Mouse (Mus musculus): ENCODE measurements at regions not wholly inside any gene's neighbourhood (a gene's known extent, or its start where the extent isn't known, plus 50 kb on each side); places are given as distances from the start of the nearest gene placed in this dataset.
A peak's percentile ranks its signal among the peaks of the same experiment; 100 is the strongest.

- Histone ChIP-seq H3K4me2 (replicated peaks; ENCODE audit: low read depth, low read length, severe bottlenecking) (no peak overlapping the region), H3K36me3 (ENCODE audit: control insufficient read depth, insufficient read depth, low read length) (no peaks in the 10 kb centered on the region), H3K9ac (ENCODE audit: low read depth, low read length, severe bottlenecking) (no peak overlapping the region), H3K4me1 (ENCODE audit: control insufficient read depth, insufficient read depth, low read length) (no peaks in the 10 kb centered on the region), H3K27me3 (ENCODE audit: control insufficient read depth, insufficient read depth, low read length) (no peaks in the 10 kb centered on the region), H3K27ac (replicated peaks; ENCODE audit: low read depth, low read length) (no peak overlapping the region), H3K9me3 (ENCODE audit: control insufficient read depth, low read length) (no peaks in the 10 kb centered on the region), H3K4me3 (replicated peaks; ENCODE audit: low read length) (no peak overlapping the region)
- ATAC-seq (ENCODE audit: low FRiP score, low read depth) (no peak), DNase-seq (ENCODE audit: low spot score) (peak; percentile 30)
- 66% methylated on average over 8 of the region's 8 CpGs for WGBS
- no peak for TF ChIP-seq POLR2A (IDR thresholded peaks at IDR 0.05; ENCODE audit: borderline replicate concordance, extremely low read depth, insufficient read depth, insufficient read length)
Measured at GRCm38 (mm10) chr10:99926327-99926954, 89.0 kb upstream of the Kitl start.

GRCm38 (mm10) chr10:99924541-99924940 is 90.9 kb upstream of the Kitl start:
- Histone ChIP-seq H3K4me2 (replicated peaks; ENCODE audit: low read depth, low read length, severe bottlenecking) (no peak overlapping the region), H3K27me3 (ENCODE audit: control insufficient read depth, insufficient read depth, low read length) (no peaks in the 10 kb centered on the region), H3K36me3 (ENCODE audit: control insufficient read depth, insufficient read depth, low read length) (no peaks in the 10 kb centered on the region), H3K4me3 (replicated peaks; ENCODE audit: low read length) (no peak overlapping the region), H3K9ac (ENCODE audit: low read depth, low read length, severe bottlenecking) (no peak overlapping the region), H3K27ac (replicated peaks; ENCODE audit: low read depth, low read length) (no peak overlapping the region), H3K4me1 (ENCODE audit: control insufficient read depth, insufficient read depth, low read length) (no peaks in the 10 kb centered on the region), H3K9me3 (ENCODE audit: control insufficient read depth, low read length) (no peaks in the 10 kb centered on the region)
- no peak for TF ChIP-seq POLR2A (IDR thresholded peaks at IDR 0.05; ENCODE audit: borderline replicate concordance, extremely low read depth, insufficient read depth, insufficient read length)
- no peak for ATAC-seq (ENCODE audit: low FRiP score, low read depth)
- WGBS, result 60% methylated on average over 3 of the region's 3 CpGs
- DNase-seq (ENCODE audit: low spot score), result peak; percentile 54

- no peaks in the 10 kb centered on the region for H3K4me1 ChIP-seq (ENCODE audit: control insufficient read depth, insufficient read depth, low read length)
- H3K27me3 ChIP-seq (ENCODE audit: control insufficient read depth, insufficient read depth, low read length), result no peaks in the 10 kb centered on the region
- no peak overlapping the region for H3K9ac ChIP-seq (ENCODE audit: low read depth, low read length, severe bottlenecking)
- ATAC-seq (ENCODE audit: low FRiP score, low read depth), result no peak
- WGBS, result 87% methylated on average over 2 of the region's 2 CpGs
- no peak overlapping the region for H3K27ac ChIP-seq (replicated peaks; ENCODE audit: low read depth, low read length)
- no peak overlapping the region for H3K4me3 ChIP-seq (replicated peaks; ENCODE audit: low read length)
- H3K36me3 ChIP-seq (ENCODE audit: control insufficient read depth, insufficient read depth, low read length), result no peaks in the 10 kb centered on the region
- no peak for TF ChIP-seq POLR2A (IDR thresholded peaks at IDR 0.05; ENCODE audit: borderline replicate concordance, extremely low read depth, insufficient read depth, insufficient read length)
- H3K9me3 ChIP-seq (ENCODE audit: control insufficient read depth, low read length), result no peaks in the 10 kb centered on the region
- no peak overlapping the region for H3K4me2 ChIP-seq (replicated peaks; ENCODE audit: low read depth, low read length, severe bottlenecking)
- no peak for DNase-seq (ENCODE audit: low spot score)
Measured at GRCm38 (mm10) chr10:99919925-99920324, 95.5 kb upstream of the Kitl start.

GRCm38 (mm10) chr10:99918567-99919320 is 96.7 kb upstream of the Kitl start:
- Histone ChIP-seq H3K9me3 (ENCODE audit: control insufficient read depth, low read length) (no peaks in the 10 kb centered on the region), H3K9ac (ENCODE audit: low read depth, low read length, severe bottlenecking) (no peak overlapping the region), H3K27ac (replicated peaks; ENCODE audit: low read depth, low read length) (no peak overlapping the region), H3K4me3 (replicated peaks; ENCODE audit: low read length) (no peak overlapping the region), H3K4me2 (replicated peaks; ENCODE audit: low read depth, low read length, severe bottlenecking) (no peak overlapping the region), H3K27me3 (ENCODE audit: control insufficient read depth, insufficient read depth, low read length) (no peaks in the 10 kb centered on the region), H3K4me1 (ENCODE audit: control insufficient read depth, insufficient read depth, low read length) (no peaks in the 10 kb centered on the region), H3K36me3 (ENCODE audit: control insufficient read depth, insufficient read depth, low read length) (no peaks in the 10 kb centered on the region)
- 89% methylated on average over 7 of the region's 7 CpGs for WGBS
- no peak for TF ChIP-seq POLR2A (IDR thresholded peaks at IDR 0.05; ENCODE audit: borderline replicate concordance, extremely low read depth, insufficient read depth, insufficient read length)
- no peak for DNase-seq (ENCODE audit: low spot score)
- no peak for ATAC-seq (ENCODE audit: low FRiP score, low read depth)

- Histone ChIP-seq H3K4me3 (replicated peaks; ENCODE audit: low read length) (no peak overlapping the region), H3K4me1 (ENCODE audit: control insufficient read depth, insufficient read depth, low read length) (no peaks in the 10 kb centered on the region), H3K27ac (replicated peaks; ENCODE audit: low read depth, low read length) (no peak overlapping the region), H3K9ac (ENCODE audit: low read depth, low read length, severe bottlenecking) (no peak overlapping the region), H3K27me3 (ENCODE audit: control insufficient read depth, insufficient read depth, low read length) (no peaks in the 10 kb centered on the region), H3K36me3 (ENCODE audit: control insufficient read depth, insufficient read depth, low read length) (no peaks in the 10 kb centered on the region), H3K4me2 (replicated peaks; ENCODE audit: low read depth, low read length, severe bottlenecking) (no peak overlapping the region), H3K9me3 (ENCODE audit: control insufficient read depth, low read length) (no peaks in the 10 kb centered on the region)
- no peak for TF ChIP-seq POLR2A (IDR thresholded peaks at IDR 0.05; ENCODE audit: borderline replicate concordance, extremely low read depth, insufficient read depth, insufficient read length)
- WGBS, result 80% methylated on average over 4 of the region's 4 CpGs
- ATAC-seq (ENCODE audit: low FRiP score, low read depth), result no peak
- no peak for DNase-seq (ENCODE audit: low spot score)
Measured at GRCm38 (mm10) chr10:99913846-99914187, 101.6 kb upstream of the Kitl start.
